Mouse (Mus musculus) central nervous system, embryonic 14 days (tissue): ENCODE measurements around the gene Vmn1r175. TPM values are rescaled to one million over a fixed set of nuclear protein-coding genes. Genes with fewer than 3 reads are reported as not detected.

Experiments
- polyA plus RNA-seq: library from polyadenylated mRNA; depleted of rRNA; stranded (reverse); fragments of >200 nt; gene quantifications from 2 replicates; pipeline ENCODE4 v1.2.3, GENCODE M21; 2012; rRNA removed

Gene Vmn1r175
- not detected in 2 replicates for polyA plus RNA-seq

DNA sequence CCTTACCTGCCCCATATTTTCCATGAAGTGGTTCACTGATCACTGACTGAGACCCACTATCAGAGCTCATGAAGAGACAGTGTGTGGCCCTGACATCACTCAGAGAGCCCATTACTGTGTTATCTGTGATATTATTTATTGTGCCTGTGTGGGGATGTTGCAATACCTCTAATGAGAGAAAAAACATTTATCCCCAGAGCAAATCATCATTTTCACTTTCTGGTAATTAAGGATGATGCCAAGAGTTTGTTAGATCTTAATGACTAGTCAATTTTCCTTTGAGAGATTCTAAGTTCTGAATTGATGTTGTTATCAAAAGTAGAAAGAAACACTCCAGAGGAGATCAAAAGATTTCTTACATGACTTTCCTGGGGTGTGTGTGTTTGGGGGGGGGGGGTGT, at the start of gene Vmn1r175:
Gene Vmn1r175, minus strand, starts transcription at position 101 of the 400 bp plus-strand sequence.

DNA sequence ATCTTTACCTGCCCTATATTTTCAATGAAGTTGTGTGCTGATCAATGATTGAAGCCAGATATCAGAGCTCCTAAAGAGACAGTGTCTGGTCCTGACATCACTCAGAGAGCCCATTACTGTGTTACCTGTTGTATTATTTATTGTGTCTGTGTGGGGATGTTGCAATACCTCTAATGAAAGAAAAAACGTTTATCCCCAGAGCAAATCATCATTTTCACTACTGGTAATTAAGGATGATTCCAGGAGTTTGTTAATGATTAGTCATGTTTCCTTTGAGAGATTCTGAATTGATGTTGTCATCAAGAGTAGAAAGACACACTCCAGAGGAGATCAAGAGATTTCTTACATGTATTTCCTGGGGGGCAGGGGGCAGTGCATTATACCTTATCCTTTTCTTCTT, 26.8 kb upstream of the Vmn1r175 start, which contains the start of gene Vmn1r176:
Gene Vmn1r176, minus strand, starts transcription at position 101 of the 400 bp plus-strand sequence.

Other genes with a start within 250 kb of the Vmn1r175 start
- gene Vmn1r169, start 235.1 kb downstream of the Vmn1r175 start, polyA plus RNA-seq = not detected in 2 replicates
- not detected in 2 replicates for gene Vmn1r170, start 204.5 kb downstream of the Vmn1r175 start, polyA plus RNA-seq
- gene Vmn1r171, start 179.9 kb downstream of the Vmn1r175 start, polyA plus RNA-seq = not detected in 2 replicates
- gene Vmn1r172, start 152.3 kb downstream of the Vmn1r175 start, polyA plus RNA-seq = not detected in 2 replicates
- gene Vmn1r173, start 109.9 kb downstream of the Vmn1r175 start, polyA plus RNA-seq = not detected in 2 replicates
- gene Vmn1r174, start 58.4 kb downstream of the Vmn1r175 start, polyA plus RNA-seq = not detected in 2 replicates
- gene Vmn1r176, start 26.7 kb upstream of the Vmn1r175 start, polyA plus RNA-seq = not detected in 2 replicates
- gene Vmn1r177, start 55.8 kb upstream of the Vmn1r175 start, polyA plus RNA-seq = not detected in 2 replicates
- not detected in 2 replicates for gene Vmn1r178, start 81.4 kb upstream of the Vmn1r175 start, polyA plus RNA-seq
- gene Vmn1r179, start 116.3 kb upstream of the Vmn1r175 start, polyA plus RNA-seq = not detected in 2 replicates
- gene Vmn1r180, start 140.0 kb upstream of the Vmn1r175 start, polyA plus RNA-seq = not detected in 2 replicates
- not detected in 2 replicates for gene Vmn1r181, start 164.0 kb upstream of the Vmn1r175 start, polyA plus RNA-seq
- not detected in 2 replicates for gene V1rd19, start 191.0 kb upstream of the Vmn1r175 start, polyA plus RNA-seq
- not detected in 2 replicates for gene Vmn1r183, start 242.6 kb upstream of the Vmn1r175 start, polyA plus RNA-seq